Mouse (Mus musculus): ENCODE results near the gene Mical2.

- TF ChIP-seq CTCF (IDR thresholded peaks at IDR 0.05; ENCODE audit: low read depth, low read length) (no peak), POLR2A (IDR thresholded peaks at IDR 0.05; ENCODE audit: borderline replicate concordance, low read depth, low read length) (no peak)
These were observed 3.3 kb downstream of the Mical2 start for GRCm38 (mm10) chr7:112228827-112229498.

Data from bone marrow macrophage, adult 2 months (primary cell).